Mouse (Mus musculus): Measurements from ENCODE around the gene Amhr2.
A peak's percentile ranks its signal among the peaks of the same experiment; 100 is the strongest.

Gene Amhr2

GRCm38 (mm10) chr15:102424657-102425056 is 20.5 kb upstream of the Amhr2 start:
- DNase-seq (ENCODE audit: low spot score): no peak

- DNase-seq (ENCODE audit: low spot score): no peak
These were observed 18.2 kb upstream of the Amhr2 start for GRCm38 (mm10) chr15:102426963-102427362.

- no peak for DNase-seq (ENCODE audit: low spot score)
These were observed 13.1 kb upstream of the Amhr2 start for GRCm38 (mm10) chr15:102432046-102432445.

GRCm38 (mm10) chr15:102433173-102433572 is 12.0 kb upstream of the Amhr2 start:
- DNase-seq (ENCODE audit: low spot score): no peak

GRCm38 (mm10) chr15:102442490-102442889 is 2.7 kb upstream of the Amhr2 start:
- DNase-seq (ENCODE audit: low spot score): peak; percentile 91

- no peak for DNase-seq (ENCODE audit: low spot score)
These were observed 1.3 kb downstream of the Amhr2 start for GRCm38 (mm10) chr15:102446448-102446847.

- no peak for DNase-seq (ENCODE audit: low spot score)
These were observed 4.2 kb downstream of the Amhr2 start for GRCm38 (mm10) chr15:102449366-102449765.

GRCm38 (mm10) chr15:102450928-102451327 is 5.8 kb downstream of the Amhr2 start:
- no peak for DNase-seq (ENCODE audit: low spot score)

GRCm38 (mm10) chr15:102451666-102452430 is 6.7 kb downstream of the Amhr2 start:
- DNase-seq (ENCODE audit: low spot score): no peak

- DNase-seq (ENCODE audit: low spot score): no peak
These were observed 10.8 kb downstream of the Amhr2 start for GRCm38 (mm10) chr15:102455993-102456392.

- DNase-seq (ENCODE audit: low spot score): no peak
These were observed 13.0 kb downstream of the Amhr2 start for GRCm38 (mm10) chr15:102458050-102458736.

- peak; percentile 95 for DNase-seq (ENCODE audit: low spot score)
These were observed 13.7 kb downstream of the Amhr2 start, which contains the start of gene Prr13 for GRCm38 (mm10) chr15:102458904-102459317. Gene Prr13 (plus strand): TSS chr15:102459028.

GRCm38 (mm10) chr15:102459381-102459780 is 14.2 kb downstream of the Amhr2 start:
- DNase-seq (ENCODE audit: low spot score): no peak

- no peak for DNase-seq (ENCODE audit: low spot score)
These were observed 14.7 kb downstream of the Amhr2 start for GRCm38 (mm10) chr15:102459847-102460246.

GRCm38 (mm10) chr15:102460409-102460808 is 15.2 kb downstream of the Amhr2 start:
- DNase-seq (ENCODE audit: low spot score): no peak

GRCm38 (mm10) chr15:102460971-102461370 is 15.8 kb downstream of the Amhr2 start:
- no peak for DNase-seq (ENCODE audit: low spot score)

GRCm38 (mm10) chr15:102461430-102462075 is 16.4 kb downstream of the Amhr2 start:
- DNase-seq (ENCODE audit: low spot score): no peak

GRCm38 (mm10) chr15:102463666-102464065 is 18.5 kb downstream of the Amhr2 start:
- DNase-seq (ENCODE audit: low spot score): no peak

GRCm38 (mm10) chr15:102468675-102469370 is 23.7 kb downstream of the Amhr2 start:
- DNase-seq (ENCODE audit: low spot score): no peak

GRCm38 (mm10) chr15:102470183-102470604 is 25.0 kb downstream of the Amhr2 start, which contains the start of gene Pcbp2:
Gene Pcbp2 (plus strand): TSS chr15:102470539.
- peak; percentile 96 for DNase-seq (ENCODE audit: low spot score)

GRCm38 (mm10) chr15:102470605-102471294 is 25.6 kb downstream of the Amhr2 start:
- peak; percentile 79 for DNase-seq (ENCODE audit: low spot score)

- DNase-seq (ENCODE audit: low spot score): no peak
These were observed 26.1 kb downstream of the Amhr2 start for GRCm38 (mm10) chr15:102471295-102471645.

Data from layer of hippocampus, adult 11-12 months (tissue).